Mouse (Mus musculus): ENCODE measurements around the gene Arhgap28.
"Not testable (repeated sequence)": the region's sequence is repeated elsewhere in the genome, so short reads cannot be mapped to it uniquely, and the experiment has no call there.

Arhgap28 gene

GRCm38 (mm10) chr17:67869731-67870601 is 134.0 kb downstream of the Arhgap28 start:
- peak; percentile 29 for DNase-seq (ENCODE audit: low spot score)

- no peak for DNase-seq (ENCODE audit: low spot score)
Measured at GRCm38 (mm10) chr17:67866541-67867241, 137.2 kb downstream of the Arhgap28 start.

- DNase-seq (ENCODE audit: low spot score), result no peak
Measured at GRCm38 (mm10) chr17:67866026-67866425, 137.9 kb downstream of the Arhgap28 start.

DNA sequence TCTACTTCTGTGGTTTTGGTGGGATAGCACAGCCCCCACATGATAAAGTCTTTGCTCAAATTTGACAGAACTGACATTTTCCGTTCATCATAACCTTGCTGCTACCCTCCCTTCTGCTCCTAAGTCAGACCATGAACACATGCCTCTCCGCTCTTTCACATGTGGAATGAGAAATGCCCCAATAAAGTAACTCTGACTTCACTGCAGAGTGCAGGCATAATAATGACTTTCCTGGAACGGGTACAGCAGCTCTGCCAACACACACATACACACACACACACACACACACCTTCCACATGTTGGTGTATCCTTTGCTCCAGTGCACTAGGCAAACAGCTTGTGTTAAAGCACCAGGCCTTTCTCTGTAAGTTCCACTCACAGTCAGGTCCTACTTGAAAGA is 139.0 kb downstream of the Arhgap28 start:
- no peak for DNase-seq (ENCODE audit: low spot score)

DNA sequence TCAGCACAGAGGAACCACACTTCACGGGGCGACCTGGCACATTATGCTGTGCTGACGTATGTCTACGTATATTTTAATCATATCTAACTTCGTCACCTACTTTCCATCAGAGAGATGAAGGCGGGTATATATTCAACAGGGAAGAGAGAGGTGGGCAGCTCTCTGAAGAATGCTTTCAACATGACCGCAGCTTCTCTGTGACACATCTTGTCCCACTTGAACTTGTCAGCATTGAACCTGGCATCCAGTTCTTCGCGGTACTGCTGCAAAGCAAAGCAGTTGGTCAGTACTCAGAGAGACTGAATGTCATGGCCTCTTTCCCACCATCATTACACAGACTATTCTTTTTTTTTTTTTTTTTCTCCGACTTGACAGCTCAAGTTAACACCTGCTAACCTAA is 139.6 kb downstream of the Arhgap28 start:
- DNase-seq (ENCODE audit: low spot score), result no peak

DNA sequence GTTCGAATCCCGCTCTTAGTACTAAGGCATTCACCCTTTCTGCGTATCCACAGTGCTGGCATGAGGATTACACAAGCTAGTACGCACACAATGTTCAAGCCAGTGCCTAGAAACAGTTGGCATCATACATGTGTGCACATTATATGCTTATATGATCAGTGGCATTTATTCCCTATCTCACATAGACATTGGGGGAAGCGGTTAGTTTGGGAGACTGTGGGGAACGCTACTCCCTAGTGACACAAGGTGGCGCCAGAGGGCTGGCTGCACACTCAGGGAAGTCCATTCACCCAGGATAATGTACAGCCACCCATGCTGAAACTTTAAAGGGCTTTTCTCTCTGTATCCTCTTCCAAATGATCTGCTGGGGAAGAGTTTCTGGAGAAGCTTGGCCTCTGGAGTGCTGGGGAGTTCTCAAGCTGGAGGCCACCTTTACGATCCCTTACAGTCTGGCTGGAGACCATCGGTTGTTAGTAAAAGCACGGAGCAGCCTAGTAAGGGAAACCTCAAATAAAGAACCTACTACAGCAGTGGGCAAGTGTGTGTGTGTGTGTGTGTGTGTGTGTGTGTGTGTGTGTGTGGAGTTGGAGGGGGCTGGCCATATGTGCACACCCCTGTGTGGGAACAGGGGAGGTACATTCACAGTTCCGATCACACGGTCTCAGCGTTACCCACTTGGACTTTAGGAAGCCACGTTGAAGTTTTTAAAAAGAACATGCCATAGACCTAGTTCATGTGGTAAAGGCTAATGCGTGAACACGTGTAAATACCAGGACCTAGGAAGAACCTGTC is 142.0 kb downstream of the Arhgap28 start:
- peak; percentile 49 for DNase-seq (ENCODE audit: low spot score)

- DNase-seq (ENCODE audit: low spot score), result no peak
Measured at GRCm38 (mm10) chr17:67861080-67861630, 142.8 kb downstream of the Arhgap28 start.

DNA sequence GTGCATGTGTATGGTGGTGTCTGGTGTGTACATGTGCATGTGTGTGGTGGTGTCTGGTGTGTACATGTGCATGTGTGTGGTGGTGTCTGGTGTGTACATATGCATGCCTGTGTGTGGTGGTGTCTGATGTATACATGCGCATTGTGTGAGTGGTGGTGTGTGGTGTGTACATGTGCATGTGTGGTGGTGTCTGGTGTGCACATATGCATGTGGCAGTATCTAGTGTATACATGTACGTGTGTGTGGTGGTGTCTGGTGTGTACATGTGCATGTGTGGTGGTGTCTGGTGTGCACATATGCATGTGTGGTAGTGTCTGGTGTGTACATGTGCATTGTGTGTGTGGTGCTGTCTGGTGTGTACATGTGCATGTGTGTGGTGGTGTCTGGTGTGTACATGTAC is 162.4 kb downstream of the Arhgap28 start:
- DNase-seq (ENCODE audit: low spot score), result not testable (repeated sequence)

GRCm38 (mm10) chr17:67838948-67839347 is 165.0 kb downstream of the Arhgap28 start:
- DNase-seq (ENCODE audit: low spot score), result no peak

- peak; percentile 40 for DNase-seq (ENCODE audit: low spot score)
Measured at GRCm38 (mm10) chr17:67837351-67838090, 166.4 kb downstream of the Arhgap28 start.

GRCm38 (mm10) chr17:67836146-67836895 is 167.6 kb downstream of the Arhgap28 start:
- DNase-seq (ENCODE audit: low spot score), result no peak

- no peak for DNase-seq (ENCODE audit: low spot score)
Measured at GRCm38 (mm10) chr17:67827431-67827830, 176.5 kb downstream of the Arhgap28 start.

DNA sequence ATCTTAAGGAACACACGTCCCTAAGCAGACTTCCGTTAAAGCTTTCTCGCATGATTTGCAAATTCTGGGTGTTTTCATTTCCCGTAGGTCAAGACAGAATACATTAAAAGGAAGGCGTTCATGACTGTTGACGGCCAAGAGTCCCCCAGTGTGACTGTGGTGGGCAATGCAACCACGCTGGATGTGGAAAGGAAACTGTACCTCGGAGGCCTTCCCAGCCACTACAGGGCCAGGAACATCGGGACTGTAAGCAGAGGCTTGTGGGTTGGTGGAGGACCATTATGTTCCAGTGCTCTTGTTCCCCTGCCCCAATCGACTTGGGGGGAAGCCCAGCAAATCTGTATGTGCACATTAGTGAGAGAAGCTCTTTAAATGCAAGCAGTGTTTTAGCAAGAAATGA is 187.0 kb downstream of the Arhgap28 start:
- DNase-seq (ENCODE audit: low spot score), result no peak

- DNase-seq (ENCODE audit: low spot score), result no peak
Measured at GRCm38 (mm10) chr17:67815720-67816119, 188.2 kb downstream of the Arhgap28 start.

- DNase-seq (ENCODE audit: low spot score), result no peak
Measured at GRCm38 (mm10) chr17:67813666-67814065, 190.3 kb downstream of the Arhgap28 start.

DNA sequence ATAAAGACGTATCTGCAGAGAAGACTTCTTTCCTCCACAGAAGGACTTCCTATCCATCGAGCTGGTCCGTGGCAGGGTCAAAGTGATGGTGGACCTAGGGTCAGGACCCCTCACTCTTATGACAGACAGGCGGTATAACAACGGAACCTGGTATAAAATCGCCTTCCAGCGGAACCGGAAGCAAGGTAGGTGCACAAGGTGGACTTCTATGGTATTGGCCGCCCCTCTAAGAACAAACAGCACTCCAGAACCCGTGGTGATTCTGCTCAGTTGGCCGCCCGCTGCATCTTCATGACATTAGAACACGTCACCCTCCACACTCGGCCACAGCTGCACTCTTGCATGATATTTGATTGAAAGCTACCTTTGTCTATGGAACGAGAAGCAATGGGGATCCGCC is 194.7 kb downstream of the Arhgap28 start:
- no peak for DNase-seq (ENCODE audit: low spot score)
